Mouse (Mus musculus): ENCODE data around the gene Naxd. TPM values are rescaled to one million over a fixed set of nuclear protein-coding genes. Genes with fewer than 3 reads are reported as not detected.
"Not testable (repeated sequence)": the region's sequence is repeated elsewhere in the genome, so short reads cannot be mapped to it uniquely, and the experiment has no call there.

Gene Naxd
- polyA plus RNA-seq, 1 experiment from 2014 or later, result 148 TPM

DNA sequence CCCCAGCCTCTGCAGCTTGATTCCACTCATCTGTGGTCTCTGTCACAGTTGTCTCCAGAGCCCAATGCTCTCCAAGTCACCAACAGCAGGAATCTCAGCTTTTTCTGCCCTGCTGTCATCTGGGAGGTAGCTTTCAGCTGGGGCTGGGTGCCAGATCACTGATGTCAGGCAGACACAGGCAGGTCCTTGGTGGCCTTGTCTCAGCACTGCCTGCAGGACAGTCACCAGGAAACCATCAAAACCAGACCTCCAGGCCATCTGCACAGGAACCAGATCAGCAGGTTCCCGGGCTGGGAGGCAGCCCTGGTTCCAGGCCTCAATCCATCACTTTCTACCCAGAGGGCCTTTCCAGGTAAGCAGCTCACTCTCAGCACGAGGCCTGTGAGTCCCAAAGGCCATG is 35.5 kb upstream of the Naxd start:
- no peaks in the 10 kb centered on the region for H3K4me1 ChIP-seq (replicated peaks)
- no peak overlapping the region for H3K4me2 ChIP-seq
- H3K9me3 ChIP-seq, result no peaks in the 10 kb centered on the region
- no peaks in the 10 kb centered on the region for H3K36me3 ChIP-seq
- WGBS, result 71% methylated on average over 2 of the region's 2 CpGs
- no peaks in the 10 kb centered on the region for H3K27me3 ChIP-seq
- no peak overlapping the region for H3K9ac ChIP-seq
- no peak for ATAC-seq (ENCODE audit: low FRiP score, low read depth)
- H3K4me3 ChIP-seq, result no peak overlapping the region
- no peak overlapping the region for H3K27ac ChIP-seq (replicated peaks)

DNA sequence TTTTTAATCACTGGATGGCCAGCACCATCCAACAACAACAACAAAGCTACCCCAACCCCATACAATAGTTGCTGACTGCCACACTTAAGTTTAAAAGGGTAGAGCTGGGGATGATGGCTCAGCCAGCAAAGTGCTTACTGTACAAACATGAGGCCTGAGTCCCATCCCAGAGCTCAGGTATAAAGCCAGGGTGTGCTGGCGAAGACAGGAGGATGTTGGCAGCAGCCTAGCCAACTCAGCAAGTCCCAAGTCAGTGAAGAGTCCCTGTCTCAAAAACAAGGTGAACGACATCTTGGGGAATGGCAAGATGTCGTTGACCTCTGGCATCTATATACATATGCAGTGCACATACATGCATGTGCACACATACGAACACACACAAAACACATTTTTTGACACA is 34.7 kb upstream of the Naxd start:
- WGBS, result 93% methylated on average over 4 of the region's 4 CpGs
- Histone ChIP-seq H3K36me3 (no peaks in the 10 kb centered on the region), H3K27ac (replicated peaks) (no peak overlapping the region), H3K4me3 (no peak overlapping the region), H3K9me3 (no peaks in the 10 kb centered on the region), H3K9ac (no peak overlapping the region), H3K4me1 (replicated peaks) (no peaks in the 10 kb centered on the region), H3K27me3 (no peaks in the 10 kb centered on the region), H3K4me2 (no peak overlapping the region)
- no peak for ATAC-seq (ENCODE audit: low FRiP score, low read depth)

DNA sequence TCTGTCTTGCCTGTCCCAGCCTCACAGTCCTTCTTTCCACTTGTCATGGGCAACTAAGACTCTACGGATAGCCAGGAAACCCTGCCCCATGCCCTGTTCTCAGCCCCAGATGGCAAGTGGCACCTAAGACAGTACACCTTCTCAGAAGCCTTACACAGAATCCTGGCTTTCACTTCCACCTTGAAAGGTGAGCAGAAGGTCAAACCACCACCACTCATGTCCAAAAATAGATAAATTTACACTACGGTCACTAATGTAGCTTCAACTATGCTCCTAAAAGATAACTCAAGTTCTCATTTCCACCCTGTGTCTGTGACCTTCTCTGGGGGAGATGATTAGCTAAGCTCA is 33.8 kb upstream of the Naxd start:
- 93% methylated on average over 2 of the region's 2 CpGs for WGBS
- no peak overlapping the region for H3K9ac ChIP-seq
- no peaks in the 10 kb centered on the region for H3K36me3 ChIP-seq
- H3K4me3 ChIP-seq, result no peak overlapping the region
- no peak overlapping the region for H3K4me2 ChIP-seq
- no peak overlapping the region for H3K27ac ChIP-seq (replicated peaks)
- no peaks in the 10 kb centered on the region for H3K9me3 ChIP-seq
- H3K27me3 ChIP-seq, result no peaks in the 10 kb centered on the region
- no peaks in the 10 kb centered on the region for H3K4me1 ChIP-seq (replicated peaks)
- ATAC-seq (ENCODE audit: low FRiP score, low read depth), result no peak

DNA sequence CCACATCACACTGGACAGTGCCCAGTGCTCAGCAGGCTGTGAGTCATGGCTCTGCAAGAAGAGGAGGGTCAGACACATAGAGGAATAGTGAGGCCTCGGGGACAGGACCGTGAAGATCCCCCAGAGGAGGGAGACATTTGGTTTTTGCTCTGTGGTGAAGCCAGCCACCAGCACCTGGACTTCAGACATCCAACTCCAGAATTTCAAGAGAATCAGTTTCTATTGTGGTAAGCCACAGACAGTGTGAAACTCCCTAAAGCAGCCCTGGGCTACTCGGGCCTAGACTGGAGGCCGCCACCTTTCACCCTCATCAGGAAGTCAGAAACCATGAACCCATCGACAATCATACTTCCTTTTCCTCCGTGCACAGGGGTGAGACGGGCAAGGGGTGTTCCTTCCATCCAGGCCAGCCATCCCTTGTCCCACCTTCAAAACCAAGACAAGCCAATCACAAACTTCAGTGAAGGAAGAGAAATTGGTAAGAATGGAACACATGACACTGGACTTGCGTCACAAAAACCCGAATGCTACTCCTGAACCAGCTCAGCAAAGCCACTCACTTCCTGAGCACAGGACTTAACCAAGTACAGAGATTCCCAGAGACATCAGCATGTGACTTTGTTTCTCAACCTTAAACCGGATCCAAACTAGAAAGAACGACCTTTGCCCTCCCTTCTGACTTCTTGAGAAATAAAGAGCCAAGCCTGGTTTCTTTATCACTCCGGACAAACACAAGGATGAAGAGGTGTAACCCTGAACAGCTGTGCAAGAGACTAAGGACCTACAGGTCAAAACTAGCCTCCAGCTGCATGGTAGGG is 33.2 kb upstream of the Naxd start:
- 84% methylated on average over 12 of the region's 12 CpGs for WGBS

DNA sequence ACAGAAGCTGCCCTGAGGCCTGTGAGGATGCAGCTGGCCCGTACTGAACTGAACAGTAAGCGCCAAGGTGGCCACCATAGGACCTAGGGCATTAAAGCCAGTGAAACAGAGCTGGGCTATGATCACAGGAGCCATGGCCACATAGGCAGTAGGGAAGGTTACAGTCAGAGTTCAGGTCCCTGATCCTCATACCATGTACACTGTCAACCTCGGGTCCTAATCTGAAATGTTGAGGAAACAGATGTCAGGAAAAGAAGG is 32.7 kb upstream of the Naxd start:
- 84% methylated on average over 3 of the region's 3 CpGs for WGBS
- Histone ChIP-seq H3K9me3 (no peaks in the 10 kb centered on the region), H3K4me1 (replicated peaks) (no peaks in the 10 kb centered on the region)

More for the DNA sequence above, 33.2 kb upstream of the Naxd start:
- Histone ChIP-seq H3K4me1 (replicated peaks) (no peaks in the 10 kb centered on the region), H3K27me3 (no peaks in the 10 kb centered on the region), H3K4me3 (no peak overlapping the region), H3K27ac (replicated peaks) (no peak overlapping the region), H3K36me3 (no peaks in the 10 kb centered on the region), H3K9me3 (no peaks in the 10 kb centered on the region), H3K4me2 (no peak overlapping the region), H3K9ac (no peak overlapping the region)
- no peak for ATAC-seq (ENCODE audit: low FRiP score, low read depth)

DNA sequence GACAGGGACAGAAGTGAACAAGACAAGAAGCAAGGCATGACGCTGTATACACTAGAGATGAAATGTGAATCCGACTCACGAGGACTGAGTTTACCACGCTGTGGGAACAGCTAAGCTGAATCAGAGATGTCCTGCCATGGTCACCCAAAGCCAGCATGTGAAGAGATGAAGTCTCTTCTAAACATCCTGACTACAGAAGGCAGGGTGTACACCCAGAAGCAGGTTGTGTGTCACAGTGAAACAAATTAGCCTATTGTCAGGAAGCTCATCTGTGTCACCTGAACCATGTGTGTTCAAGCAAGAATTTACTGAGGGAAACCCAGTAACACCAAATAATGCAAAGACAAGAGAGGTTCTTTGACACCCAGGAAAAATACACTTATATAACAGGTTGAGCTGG is 31.7 kb upstream of the Naxd start:
- no peaks in the 10 kb centered on the region for H3K27me3 ChIP-seq
- 89% methylated on average over 4 of the region's 4 CpGs for WGBS
- no peaks in the 10 kb centered on the region for H3K9me3 ChIP-seq
- no peak for ATAC-seq (ENCODE audit: low FRiP score, low read depth)
- H3K4me1 ChIP-seq (replicated peaks), result no peaks in the 10 kb centered on the region
- no peak overlapping the region for H3K9ac ChIP-seq
- H3K27ac ChIP-seq (replicated peaks), result no peak overlapping the region
- H3K4me2 ChIP-seq, result no peak overlapping the region
- H3K36me3 ChIP-seq, result no peaks in the 10 kb centered on the region
- no peak overlapping the region for H3K4me3 ChIP-seq

More for the DNA sequence above, 32.7 kb upstream of the Naxd start:
- Histone ChIP-seq H3K27ac (replicated peaks) (no peak overlapping the region), H3K27me3 (no peaks in the 10 kb centered on the region), H3K4me3 (no peak overlapping the region), H3K36me3 (no peaks in the 10 kb centered on the region), H3K9ac (no peak overlapping the region), H3K4me2 (no peak overlapping the region)
- ATAC-seq (ENCODE audit: low FRiP score, low read depth), result no peak

DNA sequence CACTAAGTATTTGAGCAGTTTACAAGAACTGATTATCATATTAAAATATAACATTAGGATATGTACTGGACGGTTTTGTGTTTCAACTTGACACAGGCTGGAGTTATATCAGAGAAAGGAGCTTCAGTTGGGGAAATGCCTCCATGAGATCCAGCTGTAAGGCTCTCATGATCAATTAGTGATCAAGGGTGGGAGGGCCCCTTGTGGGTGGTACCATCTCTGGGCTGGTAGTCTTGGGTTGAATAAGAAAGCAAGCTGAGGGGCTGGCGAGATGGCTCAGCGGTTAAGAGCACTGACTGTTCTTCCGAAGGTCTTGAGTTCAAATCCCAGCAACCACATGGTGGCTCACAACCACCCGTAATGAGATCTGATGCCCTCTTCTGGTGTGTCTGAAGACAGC is 30.8 kb upstream of the Naxd start:
- WGBS, result 78% methylated on average over 5 of the region's 5 CpGs
- H3K4me2 ChIP-seq; H3K4me3 ChIP-seq; H3K36me3 ChIP-seq; H3K27me3 ChIP-seq; H3K9ac ChIP-seq; H3K4me1 ChIP-seq (replicated peaks); H3K27ac ChIP-seq (replicated peaks); ATAC-seq (ENCODE audit: low FRiP score, low read depth); H3K9me3 ChIP-seq: not testable (repeated sequence)

DNA sequence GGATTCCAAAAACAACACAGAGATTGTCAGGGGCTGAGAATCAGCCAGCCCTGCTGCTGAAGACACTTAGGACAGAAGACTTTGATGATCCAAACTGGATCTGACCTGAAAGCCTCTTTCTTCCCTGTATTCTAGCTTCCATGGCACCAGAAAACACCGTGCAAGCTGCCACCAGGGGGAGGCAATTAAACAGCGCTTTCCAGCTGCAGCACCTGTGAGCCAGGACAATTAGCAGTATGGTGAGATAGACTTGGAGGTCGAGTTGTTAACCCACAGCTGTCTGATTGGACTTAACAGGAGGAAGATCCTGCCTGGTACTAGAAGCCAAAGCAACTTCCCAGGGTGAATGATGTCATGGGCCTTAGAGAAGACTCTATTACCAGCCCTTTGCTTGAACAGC is 28.2 kb upstream of the Naxd start:
- Histone ChIP-seq H3K27me3 (peaks cover 4% of the 10 kb centered on the region; the same call in 1 of the 2 replicates), H3K36me3 (no peaks in the 10 kb centered on the region), H3K4me3 (no peak overlapping the region), H3K9ac (no peak overlapping the region), H3K27ac (replicated peaks) (no peak overlapping the region), H3K9me3 (no peaks in the 10 kb centered on the region), H3K4me2 (no peak overlapping the region), H3K4me1 (replicated peaks) (no peaks in the 10 kb centered on the region)
- 2% methylated on average over 3 of the region's 3 CpGs for WGBS
- ATAC-seq (ENCODE audit: low FRiP score, low read depth), result 0 out of 2 replicates have a peak, but pooled peaks have one; percentile 19

DNA sequence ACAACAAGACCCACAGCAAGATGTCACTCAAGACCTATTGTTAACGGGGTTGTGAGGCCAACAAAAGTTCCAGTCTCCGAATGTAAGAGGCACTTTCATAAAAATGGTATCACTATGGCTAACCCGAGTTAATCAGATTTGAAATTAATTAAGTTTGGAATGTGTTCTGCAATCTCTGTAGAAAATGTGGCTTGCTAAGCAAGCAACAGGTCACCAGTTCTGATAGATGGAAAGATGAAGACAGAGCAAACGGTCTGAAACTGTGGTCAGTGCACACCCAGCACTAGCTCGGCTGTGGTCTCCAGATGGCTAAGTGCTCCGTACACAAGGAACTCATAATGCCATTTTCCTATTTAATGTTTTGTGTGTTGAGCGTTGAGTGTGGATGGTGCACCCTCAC is 26.6 kb upstream of the Naxd start:
- no peaks in the 10 kb centered on the region for H3K9me3 ChIP-seq
- H3K4me3 ChIP-seq, result no peak overlapping the region
- no peaks in the 10 kb centered on the region for H3K36me3 ChIP-seq
- H3K4me1 ChIP-seq (replicated peaks), result no peaks in the 10 kb centered on the region
- H3K9ac ChIP-seq, result no peak overlapping the region
- no peak overlapping the region for H3K27ac ChIP-seq (replicated peaks)
- WGBS, result 73% methylated on average over 7 of the region's 7 CpGs
- H3K4me2 ChIP-seq, result no peak overlapping the region
- H3K27me3 ChIP-seq, result peaks cover 18% of the 10 kb centered on the region
- no peak for ATAC-seq (ENCODE audit: low FRiP score, low read depth)

DNA sequence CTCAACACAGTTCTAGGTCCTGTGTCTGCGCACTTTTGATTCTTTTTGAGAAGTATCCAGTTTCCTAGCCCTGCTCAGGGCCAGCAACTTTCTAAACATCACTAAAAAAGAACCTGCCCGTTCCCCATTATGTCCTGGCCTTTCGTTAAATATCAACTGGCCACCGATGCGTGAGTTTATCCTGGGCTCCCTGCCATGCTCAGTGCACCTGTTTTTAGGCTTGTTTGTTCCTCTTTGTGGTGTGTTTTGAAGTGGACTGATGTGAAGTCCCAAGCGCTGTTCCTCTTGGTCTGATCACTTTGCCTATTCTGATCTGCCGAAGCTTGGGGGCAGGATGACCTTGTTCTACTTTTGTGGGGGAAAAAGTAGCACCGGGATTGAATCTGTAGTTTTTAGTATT is 26.0 kb upstream of the Naxd start:
- Histone ChIP-seq H3K27me3 (peaks cover 24% of the 10 kb centered on the region), H3K27ac (replicated peaks) (no peak overlapping the region), H3K9me3 (no peaks in the 10 kb centered on the region), H3K4me1 (replicated peaks) (peaks cover 1% of the 10 kb centered on the region; the same call in 1 of the 2 replicates), H3K9ac (no peak overlapping the region), H3K36me3 (no peaks in the 10 kb centered on the region), H3K4me2 (no peak overlapping the region), H3K4me3 (no peak overlapping the region)
- no peak for ATAC-seq (ENCODE audit: low FRiP score, low read depth)
- WGBS, result 38% methylated on average over 8 of the region's 8 CpGs

DNA sequence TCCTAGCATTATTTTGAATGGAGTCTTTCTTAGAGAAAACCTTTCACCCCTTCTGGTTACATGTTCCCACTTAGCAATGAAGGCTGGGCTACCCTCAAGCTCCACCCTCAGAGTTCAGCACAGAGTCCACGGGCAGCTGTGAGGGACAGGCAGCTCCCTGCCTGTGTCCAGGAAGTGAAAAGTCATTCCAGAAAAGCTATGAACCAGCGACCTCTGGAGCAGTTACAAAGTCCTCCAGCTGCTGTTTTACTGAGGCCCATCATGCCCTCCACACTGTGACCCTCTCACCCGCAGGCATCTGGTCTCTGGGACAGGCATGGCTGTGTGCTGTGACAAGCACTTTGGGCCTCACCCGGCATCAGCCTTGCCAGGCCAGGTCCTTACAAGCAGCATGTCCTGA is 24.2 kb upstream of the Naxd start:
- no peaks in the 10 kb centered on the region for H3K9me3 ChIP-seq
- H3K36me3 ChIP-seq, result no peaks in the 10 kb centered on the region
- no peak overlapping the region for H3K9ac ChIP-seq
- no peak overlapping the region for H3K4me2 ChIP-seq
- peaks cover 41% of the 10 kb centered on the region for H3K27me3 ChIP-seq
- no peak for ATAC-seq (ENCODE audit: low FRiP score, low read depth)
- 37% methylated on average over 4 of the region's 4 CpGs for WGBS
- no peak overlapping the region for H3K4me3 ChIP-seq
- H3K4me1 ChIP-seq (replicated peaks), result peaks cover 15% of the 10 kb centered on the region
- no peak overlapping the region for H3K27ac ChIP-seq (replicated peaks)

DNA sequence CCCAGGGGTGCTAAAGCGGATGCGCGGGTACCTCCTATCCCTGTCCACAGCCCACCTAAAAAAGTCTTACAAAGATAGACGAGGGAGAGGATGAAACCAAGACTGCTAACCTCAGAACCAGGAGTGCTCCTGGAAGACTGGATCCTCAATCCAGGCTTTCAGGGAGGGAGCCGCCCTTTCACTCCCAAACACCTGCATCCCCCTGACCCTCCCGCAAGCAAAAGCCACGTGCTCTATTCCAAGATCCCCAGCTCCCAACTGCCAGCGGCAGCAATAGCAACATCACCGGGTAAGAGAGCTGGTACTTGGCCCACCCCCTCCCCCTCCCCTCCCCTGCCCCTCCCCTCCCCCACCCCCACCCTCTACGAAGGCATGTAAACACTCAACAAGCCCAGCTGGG is 21.9 kb upstream of the Naxd start:
- H3K27me3 ChIP-seq, result peaks cover 62% of the 10 kb centered on the region
- 14% methylated on average over 9 of the region's 10 CpGs for WGBS

DNA sequence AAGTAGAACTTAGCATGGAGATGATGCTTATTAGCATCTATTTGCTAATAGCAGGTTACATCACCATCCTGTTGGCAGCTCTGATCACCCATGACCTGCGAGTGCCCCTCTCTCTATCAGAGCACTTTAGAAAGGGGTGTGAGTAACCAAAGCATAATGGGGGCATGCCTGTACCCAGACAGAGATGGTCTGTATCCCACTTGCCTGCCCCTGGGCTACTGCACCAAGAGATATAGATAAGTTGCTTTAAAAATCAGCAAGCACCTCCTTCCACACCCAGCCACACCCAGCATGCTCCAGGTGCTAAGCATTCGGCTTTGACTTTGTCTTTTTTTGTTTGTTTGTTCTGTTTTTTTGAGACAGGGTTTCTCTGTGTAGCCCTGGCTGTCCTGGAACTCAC is 21.4 kb upstream of the Naxd start:
- H3K27me3 ChIP-seq, result peaks cover 67% of the 10 kb centered on the region
- no peak overlapping the region for H3K4me2 ChIP-seq
- peaks cover 24% of the 10 kb centered on the region for H3K4me1 ChIP-seq (replicated peaks)
- ATAC-seq (ENCODE audit: low FRiP score, low read depth), result no peak
- no peak overlapping the region for H3K9ac ChIP-seq
- no peak overlapping the region for H3K27ac ChIP-seq (replicated peaks)
- no peaks in the 10 kb centered on the region for H3K9me3 ChIP-seq
- WGBS, result 22% methylated on average over 2 of the region's 2 CpGs
- H3K4me3 ChIP-seq, result no peak overlapping the region
- no peaks in the 10 kb centered on the region for H3K36me3 ChIP-seq

More for the DNA sequence above, 21.9 kb upstream of the Naxd start:
- Histone ChIP-seq H3K27ac (replicated peaks) (no peak overlapping the region), H3K4me3 (no peak overlapping the region), H3K9me3 (no peaks in the 10 kb centered on the region), H3K36me3 (no peaks in the 10 kb centered on the region), H3K4me2 (no peak overlapping the region), H3K4me1 (replicated peaks) (peaks cover 24% of the 10 kb centered on the region), H3K9ac (no peak overlapping the region)
- no peak for ATAC-seq (ENCODE audit: low FRiP score, low read depth)

Data from hindbrain, embryonic 15.5 days (tissue).